Mouse (Mus musculus) heart, postnatal 0 days (tissue): Measurements from ENCODE around the gene Casp3.

ENCODE experiments used
- CTCF ChIP-seq: IDR thresholded peaks from 2 replicates; pipeline ENCODE4 v1.5.1; 2016; ENCODE audit warnings: antibody characterized with exemption, control low read depth, low read depth
- EP300 ChIP-seq: IDR thresholded peaks from 2 replicates; pipeline ENCODE4 v1.6.1; 2016; ENCODE audit warnings: antibody characterized with exemption, low read depth

DNA sequence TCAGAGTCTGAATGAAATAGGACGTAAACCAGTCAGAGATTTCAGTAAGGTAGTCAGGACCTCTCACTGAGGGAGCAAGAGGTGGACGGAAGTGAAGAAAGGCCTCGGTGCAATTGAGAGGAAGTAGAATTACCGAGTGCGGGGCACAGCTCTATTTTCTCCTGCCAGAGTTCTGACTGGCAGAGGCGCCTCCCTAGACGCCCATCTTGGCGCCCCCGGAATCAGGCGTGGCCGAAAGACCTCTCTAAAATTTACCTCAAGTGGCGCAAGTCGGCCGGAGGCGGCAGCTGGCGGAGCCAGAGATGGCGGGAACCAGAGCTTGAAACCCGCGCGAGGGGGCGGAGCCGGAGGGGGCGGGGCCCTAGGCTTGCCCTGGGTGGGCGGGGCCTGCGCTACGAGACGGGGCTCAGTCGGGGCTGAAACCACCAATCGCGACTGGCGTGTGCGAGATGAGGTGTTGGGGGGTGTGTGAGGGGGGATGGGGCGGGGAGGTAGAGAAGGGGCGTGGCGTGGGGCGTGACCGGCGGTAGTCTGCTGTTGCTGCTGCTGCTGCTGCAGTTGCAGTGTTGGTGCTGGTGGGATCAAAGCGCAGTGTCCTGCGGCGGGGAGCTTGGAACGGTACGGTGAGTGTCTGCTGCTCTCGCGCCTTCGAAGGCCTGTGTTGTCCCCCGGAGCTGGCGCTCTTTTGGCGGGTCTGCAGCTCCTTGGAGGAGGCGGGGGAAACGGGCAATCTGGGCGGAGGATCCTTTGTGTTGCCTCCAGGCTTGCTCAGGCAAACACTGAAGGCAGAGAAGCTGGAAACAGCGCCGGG, at the start of gene Casp3, which contains the start of gene Primpol:
- TF ChIP-seq CTCF (no peak), EP300 (no peak)
